Mouse (Mus musculus): ENCODE measurements at regions not wholly inside any gene's neighbourhood (a gene's known extent, or its start where the extent isn't known, plus 50 kb on each side); places are given as distances from the start of the nearest gene placed in this dataset.

- no peaks in the 10 kb centered on the region for H3K36me3 ChIP-seq (ENCODE audit: control insufficient read depth in 1 of 2, insufficient read depth in 2 of 2, low read length in 2 of 2)
- DNase-seq (ENCODE audit: low read depth, low spot score): no peak
- TF ChIP-seq MAZ (IDR thresholded peaks at IDR 0.05; ENCODE audit: low read depth, low read length) (no peak), POLR2AphosphoS5 (IDR thresholded peaks at IDR 0.05; ENCODE audit: borderline replicate concordance, low read depth, low read length) (no peak), MYC (IDR thresholded peaks at IDR 0.05; ENCODE audit: low read depth, low read length) (no peak), TAL1 (IDR thresholded peaks at IDR 0.05; ENCODE audit: low read length) (no peak), NRF1 (IDR thresholded peaks at IDR 0.05; ENCODE audit: insufficient read depth, low read depth, low read length, poor library complexity, severe bottlenecking) (no peak), CHD1 (IDR thresholded peaks at IDR 0.05; ENCODE audit: low read depth, low read length) (no peak), MAX (IDR thresholded peaks at IDR 0.05; ENCODE audit: low read length) (no peak)
- no peak overlapping the region for H3K9ac ChIP-seq (ENCODE audit: control insufficient read depth, low read depth, low read length, poor library complexity, severe bottlenecking)
- H3K27ac ChIP-seq (ENCODE audit: control insufficient read depth, low read depth, low read length): no peak overlapping the region
- H3K27me3 ChIP-seq (ENCODE audit: control insufficient read depth in 1 of 2, insufficient read depth in 2 of 2, low read length in 2 of 2): peaks cover 8 to 17% of the 10 kb centered on the region in 2 experiments
- H3K9me3 ChIP-seq (replicated peaks; ENCODE audit: insufficient read depth, low read length): no peaks in the 10 kb centered on the region
- H3K4me3 ChIP-seq (ENCODE audit: control insufficient read depth in 1 of 2, insufficient read depth in 1 of 2, low read depth in 2 of 2, low read length in 2 of 2): no peak overlapping the region
- H3K79me2 ChIP-seq (ENCODE audit: control insufficient read depth, insufficient read depth, low read length, poor library complexity): no peaks in the 10 kb centered on the region
- H3K4me1 ChIP-seq (ENCODE audit: control insufficient read depth in 1 of 2, insufficient read depth in 2 of 2, low read length in 2 of 2): no peaks in the 10 kb centered on the region
These were observed 60.2 kb upstream of the Adpgk start for GRCm38 (mm10) chr9:59231186-59231585.

- no peak for DNase-seq (ENCODE audit: low read depth, low spot score)
- no peak overlapping the region for H3K27ac ChIP-seq (ENCODE audit: control insufficient read depth, low read depth, low read length)
- no peak for TF ChIP-seq ZMIZ1 (IDR thresholded peaks at IDR 0.05; ENCODE audit: low read depth, low read length)
- TF ChIP-seq ZNF384 (IDR thresholded peaks at IDR 0.05; ENCODE audit: low read depth, low read length): no peak
- TF ChIP-seq ZC3H11A (IDR thresholded peaks at IDR 0.05; ENCODE audit: low read depth, low read length): no peak
- no peak for TF ChIP-seq TCF12 (IDR thresholded peaks at IDR 0.05; ENCODE audit: low read depth, low read length)
- TF ChIP-seq GABPA (IDR thresholded peaks at IDR 0.05; ENCODE audit: low read depth, low read length): no peak
- H3K27me3 ChIP-seq (ENCODE audit: control insufficient read depth in 1 of 2, insufficient read depth in 2 of 2, low read length in 2 of 2): peaks cover 10 to 17% of the 10 kb centered on the region in 2 experiments
- H3K9ac ChIP-seq (ENCODE audit: control insufficient read depth, low read depth, low read length, poor library complexity, severe bottlenecking): no peak overlapping the region
- no peaks in the 10 kb centered on the region for H3K4me1 ChIP-seq (ENCODE audit: control insufficient read depth in 1 of 2, insufficient read depth in 2 of 2, low read length in 2 of 2)
- H3K9me3 ChIP-seq (replicated peaks; ENCODE audit: insufficient read depth, low read length): no peaks in the 10 kb centered on the region
- no peaks in the 10 kb centered on the region for H3K79me2 ChIP-seq (ENCODE audit: control insufficient read depth, insufficient read depth, low read length, poor library complexity)
- no peaks in the 10 kb centered on the region for H3K36me3 ChIP-seq (ENCODE audit: control insufficient read depth in 1 of 2, insufficient read depth in 2 of 2, low read length in 2 of 2)
- no peak overlapping the region for H3K4me3 ChIP-seq (ENCODE audit: control insufficient read depth in 1 of 2, insufficient read depth in 1 of 2, low read depth in 2 of 2, low read length in 2 of 2)
These were observed 61.2 kb upstream of the Adpgk start for GRCm38 (mm10) chr9:59230161-59230560.

- no peak overlapping the region for H3K9ac ChIP-seq (ENCODE audit: control insufficient read depth, low read depth, low read length, poor library complexity, severe bottlenecking)
- no peaks in the 10 kb centered on the region for H3K4me1 ChIP-seq (ENCODE audit: control insufficient read depth in 1 of 2, insufficient read depth in 2 of 2, low read length in 2 of 2)
- no peak overlapping the region for H3K4me3 ChIP-seq (ENCODE audit: control insufficient read depth in 1 of 2, insufficient read depth in 1 of 2, low read depth in 2 of 2, low read length in 2 of 2)
- no peaks in the 10 kb centered on the region for H3K36me3 ChIP-seq (ENCODE audit: control insufficient read depth in 1 of 2, insufficient read depth in 2 of 2, low read length in 2 of 2)
- no peak for DNase-seq (ENCODE audit: low read depth, low spot score)
- TF ChIP-seq POLR2AphosphoS5 (IDR thresholded peaks at IDR 0.05; ENCODE audit: borderline replicate concordance, low read depth, low read length): no peak
- TF ChIP-seq ETS1 (IDR thresholded peaks at IDR 0.05; ENCODE audit: low read depth, low read length): no peak
- TF ChIP-seq HCFC1 (IDR thresholded peaks at IDR 0.05; ENCODE audit: low read depth, low read length): no peak
- TF ChIP-seq EP300 (IDR thresholded peaks at IDR 0.05; ENCODE audit: low read depth in 1 of 2, low read length in 2 of 2): no peak
- TF ChIP-seq MAX (IDR thresholded peaks at IDR 0.05; ENCODE audit: low read length): no peak
- TF ChIP-seq GABPA (IDR thresholded peaks at IDR 0.05; ENCODE audit: low read depth, low read length): no peak
- TF ChIP-seq JUND (IDR thresholded peaks at IDR 0.05; ENCODE audit: low read depth, low read length): no peak
- no peak for TF ChIP-seq POLR2AphosphoS2 (IDR thresholded peaks at IDR 0.05; ENCODE audit: low read length)
- no peak for TF ChIP-seq UBTF (IDR thresholded peaks at IDR 0.05; ENCODE audit: borderline replicate concordance, insufficient read depth, low read depth, low read length)
- TF ChIP-seq MYB (IDR thresholded peaks at IDR 0.05; ENCODE audit: low read depth, low read length): no peak
- no peak for TF ChIP-seq BHLHE40 (IDR thresholded peaks at IDR 0.05; ENCODE audit: borderline replicate concordance, low read depth, low read length)
- no peaks in the 10 kb centered on the region for H3K9me3 ChIP-seq (replicated peaks; ENCODE audit: insufficient read depth, low read length)
- peaks cover 6 to 18% of the 10 kb centered on the region in 2 experiments for H3K27me3 ChIP-seq (ENCODE audit: control insufficient read depth in 1 of 2, insufficient read depth in 2 of 2, low read length in 2 of 2)
- no peaks in the 10 kb centered on the region for H3K79me2 ChIP-seq (ENCODE audit: control insufficient read depth, insufficient read depth, low read length, poor library complexity)
- no peak overlapping the region for H3K27ac ChIP-seq (ENCODE audit: control insufficient read depth, low read depth, low read length)
These were observed 63.4 kb upstream of the Adpgk start for GRCm38 (mm10) chr9:59227948-59228347.

Measured in MEL (cell line).